Mouse (Mus musculus) liver, embryonic 14.5 days (tissue): ENCODE measurements around the gene Jun.

Experiments used
- CTCF ChIP-seq: IDR thresholded peaks from 2 replicates; pipeline ENCODE4 v1.5.1; 2016; ENCODE audit warnings: antibody characterized with exemption, low read depth, control low read depth
- EP300 ChIP-seq: IDR thresholded peaks from 2 replicates; pipeline ENCODE4 v1.6.1; 2016; ENCODE audit warnings: antibody characterized with exemption, low read depth

GRCm38 (mm10) chr4:95053041-95053790 is 1.2 kb upstream of the Jun start:
- TF ChIP-seq CTCF (peak; percentile 75), EP300 (no peak)
